Mouse (Mus musculus) ES-Bruce4 (cell line): ENCODE measurements around the gene Mpped1.

Experiments
- CTCF ChIP-seq: IDR thresholded peaks from one replicate; pipeline ENCODE4 v1.8.1; 2011; ENCODE audit warnings: low read depth, low read length
- EP300 ChIP-seq: IDR thresholded peaks from 2 replicates; pipeline ENCODE4 v1.6.1; 2011; ENCODE audit warnings: low read depth, low read length; ENCODE audit not compliant: insufficient read depth
- POLR2A ChIP-seq: IDR thresholded peaks from one replicate; pipeline ENCODE4 v1.8.1; 2011; ENCODE audit warnings: low read length; ENCODE audit not compliant: insufficient read depth

DNA sequence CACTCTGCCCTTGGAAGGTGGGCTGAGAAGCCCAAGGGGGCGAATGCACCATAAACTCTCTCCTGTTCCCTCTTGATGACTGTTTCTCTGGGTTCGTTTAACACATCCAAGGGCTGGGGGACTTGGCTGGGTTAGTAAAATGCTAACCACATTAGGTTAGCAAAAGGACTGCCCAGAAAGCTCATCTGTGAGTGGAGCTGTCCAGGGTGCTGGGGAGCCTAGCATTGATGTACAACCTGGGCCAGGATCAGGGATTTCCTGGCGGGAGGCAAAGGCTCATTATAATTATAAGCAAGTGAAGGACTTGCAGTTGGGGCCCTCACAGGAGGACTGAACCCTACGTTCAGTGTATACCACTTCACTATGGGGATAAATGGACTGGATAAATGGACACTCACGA is 100.6 kb downstream of the Mpped1 start:
- TF ChIP-seq CTCF (no peak), EP300 (no peak), POLR2A (no peak)
